Mouse (Mus musculus) large intestine, adult 2 months (tissue): ENCODE data around the gene Fam208a. TPM values are rescaled to one million over a fixed set of nuclear protein-coding genes. Genes with fewer than 3 reads are reported as not detected.

Experiments used
- DNase-seq: peaks from one replicate; pipeline ENCODE4 v3.0.0-alpha.2; 2012; ENCODE audit warnings: low read depth, low spot score
- WGBS: fragments of 180-500 bp; shearing (Covaris S2); methylation state at CpG from one replicate; pipeline ENCODE4 v1.1.7; 2018; 5-methylcytosine and 5-hydroxymethylcytosine counted together
- polyA plus RNA-seq: library from polyadenylated mRNA; depleted of rRNA; stranded (reverse); fragments of >200 nt; gene quantifications from 2 replicates; pipeline ENCODE4 v1.2.3, GENCODE M21; 2012; rRNA removed

Fam208a gene
- 4.4 and 4.8 TPM in 2 replicates for polyA plus RNA-seq

DNA sequence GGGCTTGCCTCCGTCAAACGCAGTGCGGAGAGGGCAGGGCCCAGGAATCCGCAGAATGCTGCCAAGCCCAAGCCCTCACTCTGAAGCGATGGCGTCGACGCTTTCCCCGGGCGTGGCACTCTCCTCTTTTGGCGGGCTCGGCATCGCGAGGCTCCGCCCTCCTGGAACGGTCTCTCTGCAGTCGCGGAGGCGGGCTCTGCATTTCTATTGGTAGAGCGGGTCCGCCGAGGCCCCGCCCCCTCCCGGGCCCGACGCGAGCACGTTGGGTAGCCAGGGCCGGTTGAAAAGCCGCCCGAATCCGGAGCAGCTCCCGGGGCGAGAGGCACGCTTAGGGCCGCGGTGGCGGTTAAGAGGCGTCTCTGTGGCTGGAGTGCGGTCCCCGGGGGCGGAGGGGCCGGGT is at the start of gene Fam208a:
Gene Fam208a (plus strand): TSS at position 262 of the 400 bp plus-strand sequence.
- DNase-seq: peak; percentile 64
- WGBS: 2% methylated on average over 43 of the region's 43 CpGs

GRCm38 (mm10) chr14:27379404-27379803 is 49.2 kb upstream of the Fam208a start:
- WGBS: 84% methylated on average over 12 of the region's 12 CpGs

GRCm38 (mm10) chr14:27381459-27381858 is 47.2 kb upstream of the Fam208a start:
- WGBS: 69% methylated on average over 7 of the region's 7 CpGs
- no peak for DNase-seq

More at GRCm38 (mm10) chr14:27379404-27379803, 49.2 kb upstream of the Fam208a start:
- no peak for DNase-seq

DNA sequence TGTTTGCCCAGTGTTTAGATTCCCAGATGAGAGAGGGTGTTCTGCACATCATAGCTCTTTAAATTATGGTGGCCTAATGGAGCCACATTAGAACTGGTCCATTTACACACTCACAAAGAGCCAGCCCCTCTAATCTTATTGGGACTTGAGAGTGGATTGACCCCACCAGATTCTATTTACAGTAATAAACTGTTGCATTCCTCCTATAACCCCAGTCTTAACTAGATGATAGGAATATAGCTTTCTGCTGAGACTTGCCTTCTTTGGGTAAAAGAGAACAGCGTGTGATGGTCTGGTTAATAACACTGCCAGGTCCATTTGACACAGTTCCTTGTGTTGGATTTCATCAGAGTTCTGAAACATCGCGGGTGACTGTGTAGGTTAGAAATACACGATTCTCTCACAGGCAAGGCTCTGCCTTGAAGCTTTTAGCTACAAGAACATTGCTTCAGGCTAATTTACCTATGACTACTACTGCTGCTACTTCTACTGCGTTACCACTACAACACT is 45.3 kb upstream of the Fam208a start:
- 85% methylated on average over 5 of the region's 5 CpGs for WGBS
- DNase-seq: no peak

GRCm38 (mm10) chr14:27384143-27384542 is 44.5 kb upstream of the Fam208a start:
- WGBS: 88% methylated on average over 4 of the region's 4 CpGs
- no peak for DNase-seq

DNA sequence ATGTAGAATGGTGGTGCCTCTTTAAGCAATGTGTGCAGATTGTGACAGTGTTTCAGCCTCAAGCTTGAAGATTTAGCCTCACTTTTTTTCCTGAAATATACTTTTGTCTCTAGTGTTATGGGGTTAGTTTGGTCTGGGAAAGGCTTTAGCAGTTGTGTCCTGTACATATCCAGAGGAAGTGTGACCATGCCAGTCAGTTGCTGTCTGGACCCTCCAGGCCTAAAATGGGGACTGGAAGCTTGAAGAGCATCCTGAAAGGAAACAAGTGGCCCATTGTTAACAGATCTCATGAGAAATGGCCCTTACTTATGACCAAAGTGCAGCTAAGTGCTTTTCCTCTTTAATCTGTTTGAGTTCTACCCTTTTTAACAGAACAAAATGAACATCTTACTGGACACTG is 40.0 kb upstream of the Fam208a start:
- no peak for DNase-seq

- WGBS: 68% methylated on average over 2 of the region's 2 CpGs
- DNase-seq: no peak
These were observed 38.9 kb upstream of the Fam208a start for GRCm38 (mm10) chr14:27389722-27390121.

GRCm38 (mm10) chr14:27390663-27391062 is 38.0 kb upstream of the Fam208a start:
- WGBS: 78% methylated on average over 7 of the region's 7 CpGs
- DNase-seq: no peak

- WGBS: 83% methylated on average over 9 of the region's 9 CpGs
- DNase-seq: no peak
These were observed 36.8 kb upstream of the Fam208a start for GRCm38 (mm10) chr14:27391776-27392308.

DNA sequence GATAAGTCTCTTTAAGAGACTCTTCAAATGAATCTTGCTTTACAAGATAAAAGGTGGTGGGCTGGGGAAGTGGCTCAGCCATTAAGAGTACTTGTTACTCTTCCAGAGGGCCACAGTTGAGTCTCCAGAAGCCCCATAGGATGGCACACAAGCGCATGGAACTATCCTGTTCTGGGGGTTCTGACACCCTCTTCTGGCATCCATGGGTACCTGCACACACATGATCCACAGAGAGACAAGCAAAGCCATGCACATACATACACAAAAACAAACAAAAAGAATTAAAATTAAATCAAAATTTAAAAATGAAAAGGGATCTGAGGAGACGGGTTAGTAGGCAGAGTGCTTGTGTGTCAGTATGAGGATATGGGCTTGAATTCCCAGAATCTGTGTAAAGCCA is 36.0 kb upstream of the Fam208a start:
- no peak for DNase-seq
- 96% methylated on average over 2 of the region's 2 CpGs for WGBS

GRCm38 (mm10) chr14:27393806-27394205 is 34.8 kb upstream of the Fam208a start:
- DNase-seq: no peak
- 75% methylated on average over 10 of the region's 10 CpGs for WGBS

DNA sequence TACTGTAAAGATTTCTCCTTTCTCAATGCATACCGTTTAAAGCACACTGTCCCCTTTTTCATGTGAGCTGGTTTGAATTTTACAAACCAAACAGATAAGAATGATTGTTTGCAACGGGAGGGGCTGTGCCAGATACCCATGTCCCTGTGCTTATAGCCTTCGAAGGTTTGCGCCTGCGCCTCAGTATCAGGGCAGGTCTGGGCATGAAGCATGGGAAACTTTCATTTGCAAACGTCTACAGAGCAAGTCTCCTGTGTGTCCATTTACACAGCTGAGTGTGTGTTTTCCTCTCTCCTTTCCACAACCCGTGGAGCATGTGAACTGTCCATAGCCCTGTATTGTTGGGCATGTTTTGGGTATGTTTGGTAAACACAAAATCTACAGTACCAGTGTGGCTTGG is 32.2 kb upstream of the Fam208a start:
- WGBS: 58% methylated on average over 7 of the region's 7 CpGs
- DNase-seq: no peak

GRCm38 (mm10) chr14:27397526-27397925 is 31.1 kb upstream of the Fam208a start:
- no peak for DNase-seq
- WGBS: 84% methylated on average over 6 of the region's 6 CpGs

DNA sequence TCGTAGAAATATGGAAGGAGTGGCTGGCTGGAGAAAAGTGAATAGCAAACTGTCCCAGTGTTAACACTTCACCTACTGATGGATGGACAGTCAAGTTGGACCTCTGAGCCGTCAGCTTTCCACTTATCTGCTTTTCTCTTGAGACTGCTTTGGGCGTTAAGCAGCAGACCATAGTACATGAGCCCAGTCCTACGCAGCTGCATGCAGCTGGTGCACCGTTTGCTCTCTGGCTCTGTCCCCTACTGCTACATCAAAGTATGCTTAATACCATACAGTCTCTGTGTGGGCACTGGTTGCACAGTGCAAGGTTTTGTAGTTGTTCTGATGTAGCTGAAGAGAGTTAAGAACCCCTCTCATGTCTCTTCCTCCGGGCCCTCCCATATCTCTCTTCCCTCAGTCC is 28.1 kb upstream of the Fam208a start:
- WGBS: 75% methylated on average over 6 of the region's 6 CpGs
- DNase-seq: no peak

- DNase-seq: no peak
- 72% methylated on average over 12 of the region's 12 CpGs for WGBS
These were observed 26.8 kb upstream of the Fam208a start for GRCm38 (mm10) chr14:27401717-27402278.

DNA sequence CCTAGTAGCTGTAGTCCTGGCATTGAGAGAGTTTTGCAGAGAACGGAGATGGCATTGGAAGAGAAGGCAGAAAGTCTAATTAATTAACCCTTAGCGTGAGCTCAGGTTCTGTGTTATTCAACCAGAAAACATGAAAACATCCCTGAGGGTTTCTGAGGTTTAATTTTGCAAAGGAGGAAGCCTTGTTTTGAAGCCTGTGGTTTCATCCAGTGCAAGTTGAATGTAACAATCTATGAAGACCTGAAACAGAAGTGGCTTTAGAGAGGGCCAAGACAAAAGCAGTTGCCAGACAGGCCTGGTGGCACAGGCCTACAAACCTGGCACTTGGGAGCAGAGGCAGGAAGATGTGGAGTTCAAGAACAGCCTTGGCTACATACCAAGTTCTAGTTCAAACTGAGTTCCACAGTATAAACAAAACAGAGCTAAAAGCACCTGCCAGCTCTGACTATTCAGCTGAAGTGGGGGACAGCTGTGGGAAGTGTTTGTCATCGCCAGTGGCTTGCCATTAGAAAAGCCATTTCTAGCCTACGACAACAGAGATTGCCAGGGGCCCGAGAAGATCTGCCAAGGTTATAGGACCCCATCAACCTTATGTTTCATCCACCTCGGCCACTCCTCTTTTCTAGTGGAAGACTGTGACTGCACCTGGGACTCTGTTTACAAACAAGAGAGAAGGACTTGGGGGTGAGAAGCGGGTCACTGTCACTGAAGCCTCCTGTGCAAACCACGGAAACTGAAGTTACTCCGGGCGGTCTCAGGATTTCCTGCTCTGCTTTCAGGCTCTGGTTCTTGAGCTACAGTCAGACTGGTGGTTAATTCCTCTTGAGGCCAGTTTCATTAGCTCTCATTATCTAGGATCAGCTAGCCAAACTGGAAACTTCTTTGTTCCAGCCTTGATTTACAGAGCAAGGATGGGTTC is 26.0 kb upstream of the Fam208a start:
- WGBS: 57% methylated on average over 10 of the region's 10 CpGs
- DNase-seq: no peak

DNA sequence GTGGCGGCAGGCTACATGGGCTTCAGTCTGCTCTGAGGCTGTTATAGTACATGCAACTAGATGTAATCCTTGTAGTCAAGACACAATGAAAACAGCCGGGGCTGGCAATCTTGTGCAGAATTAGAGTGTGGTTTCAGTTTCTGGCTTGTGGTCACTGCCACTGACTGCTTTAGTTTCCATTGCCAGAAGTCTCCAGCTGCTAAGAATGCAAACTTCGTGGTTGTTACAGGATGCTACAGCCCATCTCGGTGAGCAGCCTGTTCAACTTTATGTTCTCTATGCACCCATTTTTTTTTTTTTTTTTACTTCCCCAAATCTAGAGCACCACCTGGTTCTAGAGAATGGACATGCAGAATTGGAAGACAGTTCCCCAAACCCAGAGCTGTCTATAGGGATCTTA is 23.2 kb upstream of the Fam208a start:
- no peak for DNase-seq
- 66% methylated on average over 4 of the region's 4 CpGs for WGBS

GRCm38 (mm10) chr14:27405947-27406346 is 22.7 kb upstream of the Fam208a start:
- 93% methylated on average over 2 of the region's 2 CpGs for WGBS
- no peak for DNase-seq

DNA sequence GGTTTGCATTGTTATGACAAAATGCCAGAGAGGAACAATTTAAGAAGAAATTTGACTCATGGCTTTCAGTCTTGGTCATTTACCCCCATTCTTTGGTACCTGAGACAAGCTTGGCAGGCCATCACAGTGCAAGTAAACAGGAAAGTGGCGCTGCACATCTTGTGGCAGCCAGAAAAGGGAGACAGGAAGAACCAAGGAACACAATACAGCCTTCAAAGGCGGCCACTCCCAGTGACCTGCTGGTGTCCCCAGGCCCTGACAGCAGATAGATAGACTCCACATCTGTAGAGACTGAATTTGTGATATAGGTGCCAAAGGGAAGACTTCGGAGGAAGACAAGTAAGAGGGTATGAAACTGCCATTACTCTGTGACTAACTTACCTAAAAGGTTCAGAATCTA is 20.4 kb upstream of the Fam208a start:
- no peak for DNase-seq
- 90% methylated on average over 3 of the region's 3 CpGs for WGBS

GRCm38 (mm10) chr14:27409662-27410061 is 19.0 kb upstream of the Fam208a start:
- 66% methylated on average over 3 of the region's 3 CpGs for WGBS
- no peak for DNase-seq

DNA sequence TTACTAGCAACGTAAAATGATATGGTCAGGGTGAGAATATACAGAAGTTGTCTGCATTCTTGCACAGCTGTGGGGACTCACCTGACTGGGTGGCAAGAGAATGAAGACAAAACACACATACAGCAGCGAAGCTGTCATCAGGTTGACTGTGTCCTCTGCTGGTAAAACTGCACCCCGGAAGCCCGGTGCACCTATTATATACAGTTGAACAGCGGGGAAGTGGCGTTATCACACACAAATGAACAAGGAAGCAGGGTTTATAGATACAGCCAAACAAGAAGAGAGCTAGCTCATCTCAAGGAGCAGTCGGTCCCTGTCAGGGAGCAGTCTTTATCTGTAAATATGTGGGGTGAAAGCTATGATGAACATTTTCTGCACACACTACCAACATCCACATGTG is 17.1 kb upstream of the Fam208a start:
- DNase-seq: no peak
- 69% methylated on average over 7 of the region's 7 CpGs for WGBS
